Mouse (Mus musculus) T-helper 17 cell (primary cell): ENCODE measurements around the gene Tfap2d.

Source experiments
- in situ Hi-C, 2 experiments: fragments of 300-600 bp; cut with MboI, MseI; formaldehyde crosslinking; loops; 1 replicate in 1 of 2; 2 replicates in 1 of 2; pipeline ENCODE4 v1.15.1; 2025; ENCODE audit warnings: high pct_unique_total_duplicates in 2 of 2

The Tfap2d gene

GRCm38 (mm10) chr1:19102631-19103030 lies at the start of gene Tfap2d:
Gene Tfap2d (plus strand): TSS chr1:19103022.
- in situ Hi-C loops, result no loop called here

- in situ Hi-C loops, result no loop called here
These were observed 46.5 kb upstream of the Tfap2d start for GRCm38 (mm10) chr1:19056300-19056699.

- in situ Hi-C loops, result no loop called here
These were observed 46.0 kb upstream of the Tfap2d start for GRCm38 (mm10) chr1:19056861-19057260.

- in situ Hi-C loops, result no loop called here
These were observed 14.7 kb upstream of the Tfap2d start for GRCm38 (mm10) chr1:19088078-19088477.

GRCm38 (mm10) chr1:19096921-19097320 lies 5.9 kb upstream of the Tfap2d start:
- in situ Hi-C loops, result no loop called here

- in situ Hi-C loops, result no loop called here
These were observed 494 bp downstream of the Tfap2d start for GRCm38 (mm10) chr1:19103316-19103715.

- in situ Hi-C loops, result no loop called here
These were observed 937 bp downstream of the Tfap2d start for GRCm38 (mm10) chr1:19103776-19104142.

GRCm38 (mm10) chr1:19104143-19104857 lies 1.5 kb downstream of the Tfap2d start:
- in situ Hi-C loops, result no loop called here

GRCm38 (mm10) chr1:19106401-19106800 lies 3.6 kb downstream of the Tfap2d start:
- in situ Hi-C loops, result no loop called here

- in situ Hi-C loops, result no loop called here
These were observed 4.3 kb downstream of the Tfap2d start for GRCm38 (mm10) chr1:19106841-19107800.

GRCm38 (mm10) chr1:19107801-19108200 lies 5.0 kb downstream of the Tfap2d start:
- in situ Hi-C loops, result no loop called here

- in situ Hi-C loops, result no loop called here
These were observed 6.9 kb downstream of the Tfap2d start for GRCm38 (mm10) chr1:19109711-19110110.

GRCm38 (mm10) chr1:19110211-19110610 lies 7.4 kb downstream of the Tfap2d start:
- in situ Hi-C loops, result no loop called here

- in situ Hi-C loops, result no loop called here
These were observed 8.2 kb downstream of the Tfap2d start for GRCm38 (mm10) chr1:19111020-19111419.

GRCm38 (mm10) chr1:19178742-19179397 lies 76.0 kb downstream of the Tfap2d start:
- in situ Hi-C loops, result loop anchor here in 1 of 2 experiments (5.0 kb wide), 1 partner anchor 822 kb away; no protein-coding TSS in a partner anchor

- in situ Hi-C loops, result loop anchor here in 1 of 2 experiments (10.0 kb wide), 1 partner anchor 1309 kb away; no protein-coding TSS in a partner anchor
These were observed 102.8 kb downstream of the Tfap2d start for GRCm38 (mm10) chr1:19205649-19206048.

GRCm38 (mm10) chr1:19206194-19206593 lies 103.4 kb downstream of the Tfap2d start:
- in situ Hi-C loops, result loop anchor here in 1 of 2 experiments (10.0 kb wide), 1 partner anchor 1309 kb away; no protein-coding TSS in a partner anchor

GRCm38 (mm10) chr1:19207611-19208010 lies 104.8 kb downstream of the Tfap2d start:
- in situ Hi-C loops, result loop anchor here in 1 of 2 experiments (10.0 kb wide), 1 partner anchor 1307 kb away; no protein-coding TSS in a partner anchor

- in situ Hi-C loops, result loop anchor here in 1 of 2 experiments (10.0 kb wide), 1 partner anchor 1306 kb away; no protein-coding TSS in a partner anchor
These were observed 106.0 kb downstream of the Tfap2d start, which contains the start of gene Tfap2b for GRCm38 (mm10) chr1:19208641-19209358. Gene Tfap2b (plus strand): TSS chr1:19208914.

- in situ Hi-C loops, result loop anchor here in 1 of 2 experiments (10.0 kb wide), 1 partner anchor 1305 kb away; no protein-coding TSS in a partner anchor
These were observed 106.5 kb downstream of the Tfap2d start for GRCm38 (mm10) chr1:19209359-19209745.

GRCm38 (mm10) chr1:19209776-19210175 lies 107.0 kb downstream of the Tfap2d start:
- in situ Hi-C loops, result loop anchor here in 1 of 2 experiments (10.0 kb wide), 1 partner anchor 1305 kb away; no protein-coding TSS in a partner anchor
